ENCODE assay signal across 17 mouse cellular contexts in genomic region chr16:34282026-34282425, GRCm38 (mm10).
"Had no signal": no experiment of that assay in that cellular context is flagged by ENCODE, and none has a peak within 500 bp of the region (broad histone marks: within the 10 kb centered on the region; RNA-seq: fewer than 3 reads in every experiment).

No protein-coding gene starts in this region.

- H3K27ac ChIP-seq: liver, embryonic 14.5 days; macrophage; midbrain, embryonic 12.5 days; midbrain, embryonic 15.5 days; neural tube, embryonic 12.5 days; neural tube, embryonic 15.5 days had no signal

- DNase-seq: kidney, adult 18-20 months; kidney, adult 9 months; kidney, postnatal 14 days; kidney, postnatal 4 days; liver, postnatal 0 days; lung, embryonic 14.5 days; retina, postnatal 1 day; right cerebral cortex, postnatal 14 days; thymus, adult 2 months; thymus, postnatal 14 days; thymus, postnatal 4 days had no signal

- H3K4me3 ChIP-seq: midbrain, embryonic 12.5 days; midbrain, embryonic 15.5 days; neural tube, embryonic 12.5 days; neural tube, embryonic 15.5 days had no signal
